Mouse (Mus musculus): ENCODE results near the gene Cd180. TPM values are rescaled to one million over a fixed set of nuclear protein-coding genes. Genes with fewer than 3 reads are reported as not detected.
A peak's percentile ranks its signal among the peaks of the same experiment; 100 is the strongest.

Gene Cd180
- 0.35 and 0.42 TPM in 2 replicates for polyA plus RNA-seq (2015; fragmentation: Nextera tagmentation; extraction: Ambion mirVana)

- no peak for TF ChIP-seq CTCF (IDR thresholded peaks at IDR 0.05; ENCODE audit: low read depth)
- TF ChIP-seq EP300 (optimal IDR thresholded peaks at IDR 0.05) = no peak
- 53% methylated on average over 8 of the region's 8 CpGs for WGBS
- DNase-seq (ENCODE audit: low spot score) (no peak), ATAC-seq (ENCODE audit: low FRiP score, low TSS enrichment) (peak; percentile 29; the same call in 1 of the 2 replicates)
- Histone ChIP-seq H3K9me3 (ENCODE audit: control insufficient read depth, low read length) (no peaks in the 10 kb centered on the region), H3K4me2 (replicated peaks; ENCODE audit: low read depth) (no peak within 1 kb of the TSS), H3K4me3 (ENCODE audit: low read depth, low read length) (no peak within 1 kb of the TSS), H3K27ac (replicated peaks) (no peak within 1 kb of the TSS), H3K4me1 (replicated peaks; ENCODE audit: control insufficient read depth, insufficient read depth) (no peaks in the 10 kb centered on the region; the same call in 1 of the 2 replicates), H3K9ac (ENCODE audit: low read length) (no peak within 1 kb of the TSS), H3K36me3 (ENCODE audit: control insufficient read depth, insufficient read depth, low read length) (no peaks in the 10 kb centered on the region), H3K27me3 (ENCODE audit: control insufficient read depth, insufficient read depth, low read length) (no peaks in the 10 kb centered on the region)
These were observed at the start of gene Cd180 for GRCm38 (mm10) chr13:102693341-102693801. TSS of gene Cd180 (plus strand) at chr13:102693558.

GRCm38 (mm10) chr13:102644344-102644743, 49.0 kb upstream of the Cd180 start:
- 48% methylated on average over 8 of the region's 8 CpGs for WGBS
- Histone ChIP-seq H3K36me3 (ENCODE audit: control insufficient read depth, insufficient read depth, low read length) (no peaks in the 10 kb centered on the region), H3K4me3 (ENCODE audit: low read depth, low read length) (no peak overlapping the region), H3K27ac (replicated peaks) (peak overlapping the region; percentile 35; the same call in 1 of the 2 replicates), H3K9ac (ENCODE audit: low read length) (no peak overlapping the region; the same call in 1 of the 2 replicates), H3K4me1 (replicated peaks; ENCODE audit: control insufficient read depth, insufficient read depth) (no peaks in the 10 kb centered on the region), H3K9me3 (ENCODE audit: control insufficient read depth, low read length) (no peaks in the 10 kb centered on the region), H3K4me2 (replicated peaks; ENCODE audit: low read depth) (no peak overlapping the region; the same call in 1 of the 2 replicates), H3K27me3 (ENCODE audit: control insufficient read depth, insufficient read depth, low read length) (no peaks in the 10 kb centered on the region)
- ATAC-seq (ENCODE audit: low FRiP score, low TSS enrichment) (no peak), DNase-seq (ENCODE audit: low spot score) (no peak)
- TF ChIP-seq EP300 (optimal IDR thresholded peaks at IDR 0.05) (no peak), CTCF (IDR thresholded peaks at IDR 0.05; ENCODE audit: low read depth) (no peak)

DNA sequence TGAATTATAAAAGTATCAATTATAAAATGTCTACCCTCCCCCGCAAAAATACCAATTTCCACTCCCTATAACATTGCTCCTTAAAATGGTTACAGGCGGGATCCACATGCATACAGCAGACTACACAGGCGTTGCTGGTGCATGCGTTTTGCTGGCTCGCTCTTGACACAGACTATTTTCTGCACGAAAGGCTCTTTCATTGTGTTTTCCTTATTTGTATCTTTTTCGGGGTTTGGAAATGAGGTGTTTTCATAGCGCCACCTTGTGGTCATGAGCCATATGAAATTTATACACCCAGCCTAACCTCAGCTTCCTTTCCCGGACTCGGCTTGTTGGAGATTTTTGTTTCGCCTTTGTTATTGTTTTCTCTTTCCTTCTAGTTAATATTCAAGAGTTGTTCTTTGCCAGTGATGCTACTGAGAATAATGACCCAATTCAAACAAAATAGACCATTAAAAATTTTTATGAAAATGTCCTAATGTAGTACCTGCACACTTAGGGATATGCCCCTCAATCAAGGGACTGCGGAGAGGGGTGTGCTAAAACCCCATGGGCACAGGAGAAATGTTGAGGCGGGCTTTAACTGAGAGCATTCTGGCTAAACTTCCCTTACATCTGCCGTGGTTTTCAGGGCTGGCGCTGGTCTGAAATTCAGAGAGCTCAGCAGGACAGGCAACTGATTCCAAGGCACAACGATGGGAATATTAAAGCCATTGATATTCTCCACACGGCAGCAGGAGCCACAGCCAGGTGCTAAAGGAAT, 48.4 kb upstream of the Cd180 start:
- Histone ChIP-seq H3K4me3 (ENCODE audit: low read depth, low read length) (no peak overlapping the region), H3K4me2 (replicated peaks; ENCODE audit: low read depth) (no peak overlapping the region; the same call in 1 of the 2 replicates), H3K9ac (ENCODE audit: low read length) (no peak overlapping the region), H3K9me3 (ENCODE audit: control insufficient read depth, low read length) (no peaks in the 10 kb centered on the region), H3K36me3 (ENCODE audit: control insufficient read depth, insufficient read depth, low read length) (no peaks in the 10 kb centered on the region), H3K27me3 (ENCODE audit: control insufficient read depth, insufficient read depth, low read length) (no peaks in the 10 kb centered on the region), H3K4me1 (replicated peaks; ENCODE audit: control insufficient read depth, insufficient read depth) (no peaks in the 10 kb centered on the region), H3K27ac (replicated peaks) (no peak overlapping the region)
- WGBS = 25% methylated on average over 17 of the region's 17 CpGs
- DNase-seq (ENCODE audit: low spot score) (peak; percentile 58), ATAC-seq (ENCODE audit: low FRiP score, low TSS enrichment) (peak; percentile 63; the same call in 1 of the 2 replicates)
- peak; percentile 90 for TF ChIP-seq CTCF (IDR thresholded peaks at IDR 0.05; ENCODE audit: low read depth)
- TF ChIP-seq EP300 (optimal IDR thresholded peaks at IDR 0.05) = peak; percentile 66

DNA sequence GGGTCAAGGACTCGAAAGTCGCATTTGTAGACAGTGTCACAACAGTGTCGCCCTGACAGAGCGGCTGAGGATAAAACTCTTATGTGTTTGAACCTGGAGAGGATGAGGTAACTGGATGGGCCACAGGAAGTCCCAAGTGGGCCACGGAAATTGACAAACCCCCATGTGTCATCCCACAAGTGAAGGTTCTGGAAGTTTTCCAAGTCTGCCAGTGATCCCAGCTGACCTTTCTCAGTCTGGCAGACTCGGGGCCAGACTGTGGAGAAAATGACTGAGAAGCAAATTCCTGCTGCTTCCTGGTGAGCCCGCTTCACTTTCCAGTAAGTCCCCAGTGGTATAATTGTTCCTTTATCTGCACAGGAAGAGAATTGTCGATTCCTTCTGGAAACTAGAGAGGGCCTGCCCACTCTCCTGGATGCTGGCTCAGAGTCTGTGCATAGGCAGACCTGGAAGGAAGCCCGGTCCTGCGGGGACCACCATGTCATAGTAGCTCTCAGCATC, 47.0 kb upstream of the Cd180 start:
- no peaks in the 10 kb centered on the region for H3K9me3 ChIP-seq (ENCODE audit: control insufficient read depth, low read length)
- no peak overlapping the region for H3K27ac ChIP-seq (replicated peaks)
- 62% methylated on average over 10 of the region's 10 CpGs for WGBS
- no peak overlapping the region for H3K9ac ChIP-seq (ENCODE audit: low read length)
- TF ChIP-seq EP300 (optimal IDR thresholded peaks at IDR 0.05) = no peak
- no peak for TF ChIP-seq CTCF (IDR thresholded peaks at IDR 0.05; ENCODE audit: low read depth)
- no peak for DNase-seq (ENCODE audit: low spot score)
- no peaks in the 10 kb centered on the region for H3K27me3 ChIP-seq (ENCODE audit: control insufficient read depth, insufficient read depth, low read length)
- H3K4me1 ChIP-seq (replicated peaks; ENCODE audit: control insufficient read depth, insufficient read depth) = no peaks in the 10 kb centered on the region
- ATAC-seq (ENCODE audit: low FRiP score, low TSS enrichment) = peak; percentile 10; the same call in 1 of the 2 replicates
- no peaks in the 10 kb centered on the region for H3K36me3 ChIP-seq (ENCODE audit: control insufficient read depth, insufficient read depth, low read length)
- no peak overlapping the region for H3K4me2 ChIP-seq (replicated peaks; ENCODE audit: low read depth)
- H3K4me3 ChIP-seq (ENCODE audit: low read depth, low read length) = no peak overlapping the region

DNA sequence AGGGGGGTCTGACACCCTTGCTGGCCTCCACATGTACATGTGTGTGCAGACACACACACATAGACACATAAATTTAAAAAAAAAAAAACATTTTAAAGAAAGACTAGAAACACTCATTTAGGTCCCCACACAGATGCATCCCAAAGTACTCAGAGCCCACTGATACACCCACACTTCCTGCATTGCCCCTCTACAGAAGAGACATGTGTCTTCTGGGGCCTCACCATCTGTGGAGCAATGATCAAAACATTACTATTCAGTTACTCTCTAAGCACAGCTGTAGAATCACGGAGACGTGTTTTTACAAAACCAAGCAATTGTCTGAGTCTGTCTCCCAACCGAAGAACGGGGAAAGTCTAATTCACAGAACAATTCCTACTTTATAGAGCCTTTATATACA, 45.8 kb upstream of the Cd180 start:
- H3K4me3 ChIP-seq (ENCODE audit: low read depth, low read length) = no peak overlapping the region
- no peaks in the 10 kb centered on the region for H3K27me3 ChIP-seq (ENCODE audit: control insufficient read depth, insufficient read depth, low read length)
- ATAC-seq (ENCODE audit: low FRiP score, low TSS enrichment) (no peak), DNase-seq (ENCODE audit: low spot score) (no peak)
- H3K27ac ChIP-seq (replicated peaks) = no peak overlapping the region
- H3K9ac ChIP-seq (ENCODE audit: low read length) = no peak overlapping the region
- WGBS = 75% methylated on average over 4 of the region's 4 CpGs
- H3K9me3 ChIP-seq (ENCODE audit: control insufficient read depth, low read length) = no peaks in the 10 kb centered on the region
- H3K4me2 ChIP-seq (replicated peaks; ENCODE audit: low read depth) = no peak overlapping the region
- no peaks in the 10 kb centered on the region for H3K36me3 ChIP-seq (ENCODE audit: control insufficient read depth, insufficient read depth, low read length)
- TF ChIP-seq CTCF (IDR thresholded peaks at IDR 0.05; ENCODE audit: low read depth) (no peak), EP300 (optimal IDR thresholded peaks at IDR 0.05) (no peak)
- no peaks in the 10 kb centered on the region for H3K4me1 ChIP-seq (replicated peaks; ENCODE audit: control insufficient read depth, insufficient read depth)

Data from stomach, postnatal 0 days (tissue).